Mouse (Mus musculus) forebrain, embryonic 10.5 days (tissue): ENCODE measurements around the gene Nolc1. TPM values are rescaled to one million over a fixed set of nuclear protein-coding genes. Genes with fewer than 3 reads are reported as not detected.

ENCODE experiments used
- DNase-seq: peaks from one replicate; pipeline ENCODE4 v3.0.0-alpha.2; 2017; ENCODE audit warnings: low spot score; ENCODE audit errors: extremely low spot score
- H3K27ac ChIP-seq: fragments of 300-500 bp; sonication (generic); 2 replicates; pipeline ENCODE4 v1.5.1; 2016; ENCODE audit warnings: mild to moderate bottlenecking
- H3K27me3 ChIP-seq: fragments of 300-500 bp; sonication (generic); 2 replicates; pipeline ENCODE4 v1.6.1; 2016; ENCODE audit warnings: mild to moderate bottlenecking; ENCODE audit not compliant: poor library complexity, severe bottlenecking
- H3K36me3 ChIP-seq: fragments of 300-500 bp; sonication (generic); replicated peaks from 2 replicates; pipeline ENCODE4 v1.6.1; 2016; ENCODE audit warnings: mild to moderate bottlenecking, moderate library complexity
- H3K4me1 ChIP-seq: fragments of 300-500 bp; sonication (generic); 2 replicates; pipeline ENCODE4 v1.6.1; 2016
- H3K4me3 ChIP-seq: fragments of 300-500 bp; sonication (generic); 2 replicates; pipeline ENCODE4 v1.5.1; 2016; ENCODE audit warnings: mild to moderate bottlenecking, moderate library complexity
- H3K9me3 ChIP-seq: fragments of 300-500 bp; sonication (generic); 2 replicates; pipeline ENCODE4 v1.6.1; 2016; ENCODE audit warnings: mild to moderate bottlenecking, moderate library complexity
- WGBS: fragments of 180-500 bp; shearing (Covaris S2); methylation state at CpG from one replicate; pipeline ENCODE4 v1.1.7; 2016; 5-methylcytosine and 5-hydroxymethylcytosine counted together
- polyA plus RNA-seq: library from polyadenylated mRNA; unstranded; fragments of >200 nt; fragmentation: Nextera tagmentation; extraction: Ambion mirVana; gene quantifications from 2 replicates; pipeline ENCODE4 v1.2.1, GENCODE M21; 2016

Nolc1 gene
- polyA plus RNA-seq = 167 and 168 TPM in 2 replicates

DNA sequence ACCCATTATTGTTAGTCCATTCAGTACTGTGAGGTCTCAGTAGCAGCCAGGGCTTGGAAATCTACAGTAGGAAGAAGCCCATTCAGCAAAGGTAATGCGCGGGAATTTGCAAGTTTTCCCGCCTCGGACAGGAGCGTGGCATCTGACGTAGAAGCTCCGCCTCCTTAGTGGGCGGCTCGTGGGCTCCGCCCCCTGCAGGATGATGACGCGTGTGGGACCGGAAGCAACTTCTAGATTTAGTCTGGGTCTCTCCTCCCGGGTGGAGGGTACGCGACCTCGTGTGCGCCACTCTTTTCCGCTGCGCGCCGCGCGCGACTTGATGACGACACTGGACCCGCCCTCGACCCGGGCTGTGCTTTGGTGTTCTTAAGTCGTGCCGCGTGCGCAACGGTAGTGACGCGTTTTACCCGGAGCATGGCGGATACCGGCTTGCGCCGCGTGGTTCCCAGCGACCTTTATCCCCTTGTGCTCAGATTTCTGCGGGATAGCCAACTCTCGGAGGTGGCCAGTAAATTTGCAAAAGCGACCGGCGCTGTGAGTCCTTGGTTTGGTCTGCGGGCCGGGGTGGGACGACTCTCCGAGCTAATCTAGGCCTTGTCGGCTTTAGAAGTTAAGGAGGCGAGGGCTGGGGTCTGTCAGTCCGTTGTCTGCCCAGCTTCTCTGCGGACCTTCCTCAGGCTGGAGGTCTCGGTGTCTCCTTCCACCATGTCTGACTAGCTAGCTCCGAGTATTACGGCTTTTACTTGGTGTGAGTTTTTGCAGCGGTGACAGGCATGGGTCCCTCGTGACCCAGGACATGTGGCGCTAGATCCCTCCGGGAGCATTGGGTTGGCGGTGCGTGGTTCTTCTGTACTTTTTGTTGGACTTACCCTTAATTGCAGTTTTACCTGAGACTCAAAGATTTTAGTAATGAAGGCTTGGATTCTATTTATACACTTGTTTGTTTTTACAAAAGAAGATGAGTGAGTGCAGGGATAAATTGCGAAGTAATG is at the start of gene Nolc1:
TSS of gene Nolc1 (plus strand) at position 248 of the 992 bp plus-strand sequence.
- peaks cover 75% of the 10 kb centered on the region for H3K36me3 ChIP-seq

DNA sequence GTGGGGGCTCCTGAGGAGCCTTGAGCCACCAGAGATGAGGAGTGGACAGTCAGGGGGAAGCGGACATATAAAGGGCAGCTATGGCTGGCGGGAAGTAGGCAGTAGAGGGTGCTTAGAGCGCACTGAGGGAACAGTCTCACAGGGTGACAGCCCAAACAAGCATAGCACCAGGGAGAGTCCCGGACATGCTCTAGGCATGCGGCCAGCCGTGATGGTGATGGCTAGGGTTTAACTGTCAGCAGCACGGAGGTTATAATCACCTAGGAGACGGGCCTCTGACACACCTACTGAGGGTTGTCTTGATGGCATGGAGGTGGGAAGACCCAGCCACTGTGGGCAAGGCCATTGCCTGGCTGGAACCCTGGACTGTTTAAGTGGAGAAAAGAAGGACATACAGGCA is 49.1 kb upstream of the Nolc1 start:
- Histone ChIP-seq H3K36me3 (peaks cover 24% of the 10 kb centered on the region), H3K4me3 (no peak overlapping the region), H3K9me3 (peaks cover 8% of the 10 kb centered on the region; the same call in 1 of the 2 replicates), H3K27me3 (no peaks in the 10 kb centered on the region), H3K27ac (no peak overlapping the region), H3K4me1 (peaks cover 9% of the 10 kb centered on the region)
- WGBS = 72% methylated on average over 8 of the region's 8 CpGs
- DNase-seq = no peak

More for the DNA sequence above, at the start of gene Nolc1:
- no peaks in the 10 kb centered on the region for H3K27me3 ChIP-seq
- under 1% methylated on average over 66 of the region's 66 CpGs for WGBS
- H3K9me3 ChIP-seq = no peaks in the 10 kb centered on the region
- H3K4me3 ChIP-seq = peak within 1 kb of the TSS; percentile 64
- peak; percentile 100 for DNase-seq
- peaks cover 23% of the 10 kb centered on the region for H3K4me1 ChIP-seq
- peak within 1 kb of the TSS; percentile 88 for H3K27ac ChIP-seq

GRCm38 (mm10) chr19:46028747-46029320 is 46.8 kb upstream of the Nolc1 start:
- no peak for DNase-seq
- no peak overlapping the region for H3K27ac ChIP-seq
- WGBS = 70% methylated on average over 11 of the region's 11 CpGs
- H3K4me1 ChIP-seq = peaks cover 9% of the 10 kb centered on the region
- H3K27me3 ChIP-seq = no peaks in the 10 kb centered on the region
- peaks cover 46% of the 10 kb centered on the region for H3K36me3 ChIP-seq
- no peak overlapping the region for H3K4me3 ChIP-seq
- H3K9me3 ChIP-seq = peaks cover 8% of the 10 kb centered on the region; the same call in 1 of the 2 replicates

DNA sequence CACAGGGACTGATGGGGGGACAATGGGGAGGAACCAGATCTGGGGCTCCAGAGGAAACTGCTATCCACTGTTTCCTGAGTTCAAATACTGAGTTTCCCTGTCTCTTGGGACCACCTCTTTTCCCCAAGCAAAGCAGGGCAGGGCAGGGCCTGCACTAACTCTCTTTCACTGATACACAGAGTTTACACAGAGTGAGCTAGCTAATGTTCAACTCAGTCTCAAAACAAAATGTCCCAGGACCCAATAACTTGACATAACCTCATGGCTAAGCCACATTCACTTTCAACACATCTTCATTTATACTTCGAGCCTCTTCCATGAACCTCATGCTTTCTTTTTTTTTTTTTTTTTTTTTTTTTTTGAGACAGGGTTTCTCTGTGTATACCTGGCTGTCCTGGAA is 46.0 kb upstream of the Nolc1 start:
- H3K4me3 ChIP-seq = no peak overlapping the region
- peaks cover 55% of the 10 kb centered on the region for H3K36me3 ChIP-seq
- peaks cover 9% of the 10 kb centered on the region for H3K4me1 ChIP-seq
- H3K27ac ChIP-seq = no peak overlapping the region
- H3K27me3 ChIP-seq = no peaks in the 10 kb centered on the region
- 96% methylated on average over 1 of the region's 1 CpGs for WGBS
- DNase-seq = no peak
- H3K9me3 ChIP-seq = peaks cover 8% of the 10 kb centered on the region; the same call in 1 of the 2 replicates

- H3K4me3 ChIP-seq = no peak overlapping the region
- no peaks in the 10 kb centered on the region for H3K27me3 ChIP-seq
- WGBS = 95% methylated on average over 10 of the region's 10 CpGs
- peaks cover 62% of the 10 kb centered on the region for H3K36me3 ChIP-seq
- H3K9me3 ChIP-seq = peaks cover 8% of the 10 kb centered on the region; the same call in 1 of the 2 replicates
- no peak for DNase-seq
- H3K27ac ChIP-seq = no peak overlapping the region
- H3K4me1 ChIP-seq = peaks cover 9% of the 10 kb centered on the region
These were observed 45.3 kb upstream of the Nolc1 start for GRCm38 (mm10) chr19:46030196-46030983.

DNA sequence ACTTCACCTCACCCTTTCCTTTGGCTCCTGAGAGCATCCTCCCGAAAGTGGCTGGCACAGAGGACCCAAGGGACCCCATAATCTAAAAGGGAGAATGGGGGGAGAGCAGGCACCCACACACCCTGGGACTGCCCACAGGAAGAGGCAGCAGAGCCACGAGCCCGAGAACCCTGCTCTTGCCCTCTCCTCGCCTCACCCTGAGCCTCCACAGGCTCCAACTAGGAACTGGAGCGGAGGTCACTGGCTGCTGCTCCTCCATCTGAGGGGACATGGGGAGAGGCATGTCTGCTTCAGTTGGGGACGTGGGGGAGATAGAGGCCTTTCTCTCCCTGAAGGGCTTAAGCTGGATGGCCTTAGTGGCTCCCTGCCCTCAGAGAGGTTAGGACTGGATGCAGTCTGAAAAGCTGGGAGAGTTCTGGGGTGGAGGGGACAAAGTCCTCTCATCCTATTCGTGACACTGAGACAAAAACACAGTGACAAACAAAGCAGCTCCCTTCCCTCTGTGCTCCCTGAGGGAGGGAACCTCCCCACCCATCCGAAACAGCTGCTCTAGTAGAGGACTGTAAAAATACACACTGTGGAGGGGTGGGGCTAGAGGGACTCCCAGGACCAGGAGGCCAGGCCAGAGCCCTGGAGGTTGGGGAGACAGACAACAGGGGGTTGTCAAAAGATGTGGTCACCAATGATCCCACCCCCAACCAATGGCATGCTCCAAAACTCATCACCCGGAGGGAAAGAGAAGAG is 43.8 kb upstream of the Nolc1 start:
- H3K27me3 ChIP-seq = no peaks in the 10 kb centered on the region
- peaks cover 16% of the 10 kb centered on the region for H3K4me1 ChIP-seq
- WGBS = 83% methylated on average over 9 of the region's 9 CpGs
- H3K9me3 ChIP-seq = peaks cover 8% of the 10 kb centered on the region; the same call in 1 of the 2 replicates
- H3K4me3 ChIP-seq = no peak overlapping the region
- DNase-seq = no peak
- no peak overlapping the region for H3K27ac ChIP-seq
- H3K36me3 ChIP-seq = peaks cover 77% of the 10 kb centered on the region

DNA sequence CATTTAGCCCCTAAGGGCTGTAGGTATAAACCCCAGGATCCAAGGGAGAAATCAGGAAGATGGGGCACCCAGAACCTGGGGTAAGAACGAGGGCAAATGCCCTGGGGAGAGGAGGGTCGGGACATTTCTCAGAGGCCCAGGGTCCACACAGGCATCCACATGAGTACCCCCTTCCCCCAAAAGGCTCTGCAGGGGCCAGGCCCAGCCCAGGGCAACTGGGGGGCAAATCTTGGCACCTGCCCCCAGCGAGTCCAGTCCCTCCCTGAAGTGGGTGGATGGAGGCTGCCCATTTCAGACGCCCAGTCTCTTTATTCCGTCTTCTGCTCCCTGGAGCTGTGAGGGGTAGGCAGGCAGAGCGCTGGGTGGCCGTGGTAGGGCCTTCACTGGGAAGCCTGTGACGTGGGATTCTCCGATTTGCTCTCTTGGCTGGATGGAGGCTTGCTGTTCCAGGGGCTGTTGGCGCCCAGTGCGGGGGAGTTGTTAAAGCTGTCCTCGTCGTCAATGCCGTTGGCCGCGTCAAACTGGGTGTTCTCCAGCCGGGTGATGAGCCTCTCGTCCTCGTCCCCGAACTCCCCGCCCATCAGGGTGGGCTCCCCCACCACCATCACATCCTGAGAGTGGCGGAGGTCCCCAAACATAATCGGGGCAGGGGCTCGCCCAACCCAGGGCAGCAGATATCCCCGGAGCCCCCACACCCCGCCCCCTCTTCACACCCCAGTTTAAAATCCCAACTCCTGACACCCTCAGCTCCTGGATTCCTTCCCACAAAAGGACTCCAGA is 42.7 kb upstream of the Nolc1 start:
- DNase-seq = no peak
- no peak overlapping the region for H3K27ac ChIP-seq
- peaks cover 8% of the 10 kb centered on the region; the same call in 1 of the 2 replicates for H3K9me3 ChIP-seq
- WGBS = 93% methylated on average over 26 of the region's 26 CpGs
- H3K27me3 ChIP-seq = no peaks in the 10 kb centered on the region
- H3K36me3 ChIP-seq = peaks cover 82% of the 10 kb centered on the region
- no peak overlapping the region for H3K4me3 ChIP-seq
- H3K4me1 ChIP-seq = peaks cover 21% of the 10 kb centered on the region

- Histone ChIP-seq H3K36me3 (peaks cover 84% of the 10 kb centered on the region), H3K9me3 (peaks cover 8% of the 10 kb centered on the region; the same call in 1 of the 2 replicates), H3K27ac (no peak overlapping the region), H3K27me3 (no peaks in the 10 kb centered on the region), H3K4me3 (no peak overlapping the region), H3K4me1 (peaks cover 31% of the 10 kb centered on the region)
- WGBS = 95% methylated on average over 11 of the region's 11 CpGs
- DNase-seq = no peak
These were observed 41.8 kb upstream of the Nolc1 start for GRCm38 (mm10) chr19:46033911-46034310.

DNA sequence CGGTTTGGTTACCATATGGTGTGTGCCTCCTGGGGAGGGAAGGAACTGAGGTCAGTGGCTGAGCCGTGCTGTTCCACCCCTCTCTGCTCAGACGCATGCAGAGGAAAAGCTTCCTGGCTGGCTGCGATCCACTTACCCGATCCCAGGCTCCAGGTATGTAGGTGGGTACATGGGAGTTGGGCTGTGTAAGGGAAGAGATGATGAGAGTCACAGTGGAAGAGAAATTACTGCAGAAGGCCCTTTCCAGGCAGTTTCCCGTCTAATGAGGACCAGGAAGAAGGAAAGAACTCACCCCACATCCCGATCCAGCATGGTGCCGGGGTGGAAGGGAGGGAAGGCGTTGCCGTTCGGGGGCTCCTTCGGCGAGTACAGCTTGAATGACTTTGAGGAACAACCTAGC is 39.7 kb upstream of the Nolc1 start:
- peak overlapping the region; percentile 84; the same call in 1 of the 2 replicates for H3K4me3 ChIP-seq
- H3K36me3 ChIP-seq = peaks cover 65% of the 10 kb centered on the region
- DNase-seq = no peak

DNA sequence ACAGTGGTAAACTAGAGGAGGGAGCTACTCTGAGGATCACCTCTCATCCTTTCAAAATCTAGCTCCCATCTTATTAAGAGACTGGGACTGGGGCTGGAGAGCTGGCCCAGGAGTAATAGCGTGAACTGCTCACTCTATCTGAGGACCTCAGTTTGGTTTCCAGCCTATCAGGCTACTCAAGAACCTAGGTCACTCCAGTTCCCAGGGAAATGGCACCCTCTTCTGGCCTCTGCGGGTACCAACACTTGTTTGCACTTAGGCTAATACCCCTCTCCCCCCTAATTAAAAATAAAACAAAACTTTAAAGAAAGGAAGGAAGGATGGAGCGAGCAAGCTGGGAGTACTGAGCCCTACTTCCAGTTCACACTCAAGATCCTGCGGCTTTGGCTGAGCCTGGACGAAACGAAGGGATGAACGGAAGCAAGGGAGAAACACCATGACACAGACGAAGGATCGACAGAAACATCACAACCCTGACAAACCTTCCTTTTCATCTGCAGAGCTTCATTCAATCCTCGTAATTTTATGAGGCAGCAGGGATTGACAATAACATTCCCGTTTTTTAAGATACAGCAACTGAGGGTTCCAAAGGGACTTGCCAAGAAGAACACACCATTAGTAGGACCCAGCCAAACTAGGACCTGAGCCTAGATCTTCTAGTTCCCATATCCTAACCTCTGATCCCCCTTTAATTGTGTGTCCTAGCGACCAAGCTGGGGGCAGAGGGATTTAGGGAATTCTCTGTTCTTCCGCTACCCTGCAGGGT is 39.0 kb upstream of the Nolc1 start:
- no peaks in the 10 kb centered on the region for H3K9me3 ChIP-seq
- H3K27me3 ChIP-seq = no peaks in the 10 kb centered on the region
- no peak for DNase-seq
- H3K36me3 ChIP-seq = peaks cover 59% of the 10 kb centered on the region
- 72% methylated on average over 13 of the region's 13 CpGs for WGBS
- peak overlapping the region; percentile 84 for H3K4me3 ChIP-seq
- peaks cover 54% of the 10 kb centered on the region for H3K4me1 ChIP-seq
- peak overlapping the region; percentile 99 for H3K27ac ChIP-seq

More for the DNA sequence above, 39.7 kb upstream of the Nolc1 start:
- no peak overlapping the region for H3K27ac ChIP-seq
- peaks cover 47% of the 10 kb centered on the region for H3K4me1 ChIP-seq
- WGBS = 93% methylated on average over 13 of the region's 13 CpGs
- no peaks in the 10 kb centered on the region for H3K9me3 ChIP-seq
- H3K27me3 ChIP-seq = no peaks in the 10 kb centered on the region
